Mouse (Mus musculus): ENCODE results near the gene Supt7l. TPM values are rescaled to one million over a fixed set of nuclear protein-coding genes. Genes with fewer than 3 reads are reported as not detected.
"Not testable (repeated sequence)": the region's sequence is repeated elsewhere in the genome, so short reads cannot be mapped to it uniquely, and the experiment has no call there.

Supt7l gene
- polyA plus RNA-seq (2015; fragmentation: Nextera tagmentation; extraction: Ambion mirVana): 22.0 and 23.2 TPM in 2 replicates

GRCm38 (mm10) chr5:31527707-31528106 is at the start of gene Supt7l:
TSS of gene Supt7l (minus strand) at chr5:31527807.
- peak within 1 kb of the TSS; percentile 88 for H3K4me2 ChIP-seq (ENCODE audit: low read length)
- peaks cover 16% of the 10 kb centered on the region for H3K36me3 ChIP-seq (ENCODE audit: control insufficient read depth, insufficient read depth, low read length)
- not testable (repeated sequence) for ATAC-seq; H3K9me3 ChIP-seq (ENCODE audit: control insufficient read depth, low read length); H3K27me3 ChIP-seq (replicated peaks; ENCODE audit: control insufficient read depth, insufficient read depth, low read length)
- H3K27ac ChIP-seq (ENCODE audit: low read depth, low read length): peak within 1 kb of the TSS; percentile 90
- peaks cover 27% of the 10 kb centered on the region for H3K4me1 ChIP-seq (ENCODE audit: control insufficient read depth, insufficient read depth, low read depth, low read length)
- H3K9ac ChIP-seq (ENCODE audit: low read depth, low read length): peak within 1 kb of the TSS; percentile 86
- H3K4me3 ChIP-seq (ENCODE audit: low read length): peak within 1 kb of the TSS; percentile 88
- 87% methylated on average over 11 of the region's 11 CpGs for WGBS

- H3K9me3 ChIP-seq (ENCODE audit: control insufficient read depth, low read length): no peaks in the 10 kb centered on the region
- no peaks in the 10 kb centered on the region for H3K36me3 ChIP-seq (ENCODE audit: control insufficient read depth, insufficient read depth, low read length)
- H3K4me3 ChIP-seq (ENCODE audit: low read length): no peak overlapping the region
- H3K4me1 ChIP-seq (ENCODE audit: control insufficient read depth, insufficient read depth, low read depth, low read length): no peaks in the 10 kb centered on the region
- H3K4me2 ChIP-seq (ENCODE audit: low read length): no peak overlapping the region
- no peak overlapping the region for H3K9ac ChIP-seq (ENCODE audit: low read depth, low read length)
- 52% methylated on average over 5 of the region's 7 CpGs for WGBS
- ATAC-seq: 0 out of 2 replicates have a peak, but pooled peaks have one; percentile 56
- H3K27ac ChIP-seq (ENCODE audit: low read depth, low read length): no peak overlapping the region
- no peaks in the 10 kb centered on the region for H3K27me3 ChIP-seq (replicated peaks; ENCODE audit: control insufficient read depth, insufficient read depth, low read length)
Observed at GRCm38 (mm10) chr5:31576539-31576975, 49.0 kb upstream of the Supt7l start.

- no peak for ATAC-seq
- Histone ChIP-seq H3K4me3 (ENCODE audit: low read length) (no peak overlapping the region), H3K27me3 (replicated peaks; ENCODE audit: control insufficient read depth, insufficient read depth, low read length) (no peaks in the 10 kb centered on the region), H3K9me3 (ENCODE audit: control insufficient read depth, low read length) (no peaks in the 10 kb centered on the region), H3K4me2 (ENCODE audit: low read length) (no peak overlapping the region), H3K36me3 (ENCODE audit: control insufficient read depth, insufficient read depth, low read length) (no peaks in the 10 kb centered on the region), H3K4me1 (ENCODE audit: control insufficient read depth, insufficient read depth, low read depth, low read length) (peaks cover 3% of the 10 kb centered on the region), H3K27ac (ENCODE audit: low read depth, low read length) (no peak overlapping the region), H3K9ac (ENCODE audit: low read depth, low read length) (no peak overlapping the region)
- WGBS: 92% methylated on average over 3 of the region's 3 CpGs
Observed at GRCm38 (mm10) chr5:31573722-31574121, 46.1 kb upstream of the Supt7l start.

DNA sequence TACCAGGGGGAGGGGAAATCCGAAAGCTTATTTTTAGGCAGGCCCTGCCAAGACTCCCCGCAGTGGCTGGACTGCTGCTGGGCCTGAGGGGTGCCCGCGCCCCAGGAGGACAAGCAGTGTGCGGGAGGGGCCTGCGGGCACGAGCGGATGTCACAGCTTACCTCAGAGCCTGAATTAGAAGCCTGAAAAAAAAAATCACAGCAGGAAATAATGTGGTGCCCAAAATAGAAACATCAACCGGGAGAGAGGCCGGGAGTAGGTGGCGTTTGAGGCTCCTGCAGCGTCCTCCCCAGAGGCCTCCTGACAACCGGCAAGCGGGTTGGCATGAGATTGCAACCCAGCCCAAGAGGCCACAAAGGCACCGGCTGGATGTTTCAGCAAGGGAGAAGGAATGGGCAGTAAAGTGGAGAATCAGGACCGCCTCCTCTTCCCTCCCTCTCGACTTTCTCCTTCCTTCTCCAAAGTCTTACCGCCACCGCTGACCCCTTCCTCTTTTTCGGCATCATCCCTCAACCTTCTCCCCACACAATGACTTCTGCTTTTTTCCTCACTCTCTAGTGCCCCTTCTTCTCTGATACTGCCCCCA is 43.5 kb upstream of the Supt7l start:
- Histone ChIP-seq H3K4me1 (ENCODE audit: control insufficient read depth, insufficient read depth, low read depth, low read length) (peaks cover 3% of the 10 kb centered on the region), H3K36me3 (ENCODE audit: control insufficient read depth, insufficient read depth, low read length) (no peaks in the 10 kb centered on the region), H3K9me3 (ENCODE audit: control insufficient read depth, low read length) (no peaks in the 10 kb centered on the region), H3K9ac (ENCODE audit: low read depth, low read length) (peak overlapping the region; percentile 47), H3K4me3 (ENCODE audit: low read length) (no peak overlapping the region), H3K27ac (ENCODE audit: low read depth, low read length) (no peak overlapping the region), H3K27me3 (replicated peaks; ENCODE audit: control insufficient read depth, insufficient read depth, low read length) (no peaks in the 10 kb centered on the region), H3K4me2 (ENCODE audit: low read length) (peak overlapping the region; percentile 46)
- no peak for ATAC-seq
- WGBS: 16% methylated on average over 20 of the region's 20 CpGs

DNA sequence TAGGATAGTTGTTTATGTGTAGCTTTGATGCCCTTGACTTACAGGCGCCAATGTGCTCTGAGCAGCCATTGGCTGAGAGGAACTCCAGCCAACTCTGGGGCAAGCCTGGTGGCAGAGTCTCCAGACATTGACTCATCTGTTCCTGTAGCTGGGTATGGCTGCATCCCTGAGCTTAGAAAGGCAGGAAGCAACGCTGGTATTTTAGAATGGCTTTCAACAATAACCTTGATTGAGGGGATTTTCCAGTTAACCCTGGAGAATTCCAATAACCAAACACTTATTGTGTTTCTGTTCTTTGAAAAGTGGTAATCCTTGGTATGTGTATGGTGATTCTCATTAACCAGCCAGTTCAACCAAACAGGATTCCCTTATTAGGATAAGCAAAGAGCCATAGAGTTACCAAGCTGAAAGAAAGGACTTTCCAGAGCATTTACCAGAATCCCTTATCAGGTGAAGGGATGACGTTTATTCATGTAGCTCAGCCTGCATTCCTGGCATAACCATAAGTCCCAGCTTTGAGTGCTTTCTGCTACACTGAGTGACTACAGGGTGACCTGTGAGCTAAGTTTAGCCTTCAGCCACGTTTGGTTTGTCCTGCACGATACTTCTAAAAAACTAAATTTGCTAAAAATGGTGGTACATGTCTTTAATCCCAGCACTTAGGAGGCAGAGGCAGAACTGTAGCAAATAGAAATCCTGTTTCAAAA is 40.5 kb upstream of the Supt7l start:
- H3K36me3 ChIP-seq (ENCODE audit: control insufficient read depth, insufficient read depth, low read length): no peaks in the 10 kb centered on the region
- H3K4me2 ChIP-seq (ENCODE audit: low read length): no peak overlapping the region
- H3K27me3 ChIP-seq (replicated peaks; ENCODE audit: control insufficient read depth, insufficient read depth, low read length): no peaks in the 10 kb centered on the region
- H3K9ac ChIP-seq (ENCODE audit: low read depth, low read length): no peak overlapping the region
- WGBS: 88% methylated on average over 5 of the region's 5 CpGs
- no peak for ATAC-seq
- H3K9me3 ChIP-seq (ENCODE audit: control insufficient read depth, low read length): no peaks in the 10 kb centered on the region
- H3K4me3 ChIP-seq (ENCODE audit: low read length): no peak overlapping the region
- H3K4me1 ChIP-seq (ENCODE audit: control insufficient read depth, insufficient read depth, low read depth, low read length): peaks cover 3% of the 10 kb centered on the region
- no peak overlapping the region for H3K27ac ChIP-seq (ENCODE audit: low read depth, low read length)

DNA sequence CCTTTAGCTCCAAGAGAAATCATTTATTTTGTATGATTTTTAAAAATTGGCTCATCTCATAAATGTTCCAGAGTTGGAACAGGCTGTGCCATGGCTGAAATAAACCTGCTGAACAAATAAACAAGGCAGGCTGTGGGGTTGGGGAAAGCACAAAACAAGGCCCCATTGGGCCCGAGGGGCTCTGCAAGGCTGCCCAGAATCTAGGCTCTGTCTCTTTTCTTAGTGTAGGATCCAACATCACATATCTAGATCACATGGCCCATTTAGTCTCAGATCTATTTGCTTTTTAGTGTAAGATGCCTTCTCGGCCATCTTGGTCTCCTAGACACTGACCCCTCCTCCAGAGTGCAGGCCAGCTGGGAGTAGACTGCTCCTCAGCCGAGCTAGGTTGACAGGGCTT is 38.9 kb upstream of the Supt7l start:
- Histone ChIP-seq H3K36me3 (ENCODE audit: control insufficient read depth, insufficient read depth, low read length) (no peaks in the 10 kb centered on the region; the same call in 1 of the 2 replicates), H3K9me3 (ENCODE audit: control insufficient read depth, low read length) (no peaks in the 10 kb centered on the region), H3K27ac (ENCODE audit: low read depth, low read length) (no peak overlapping the region), H3K27me3 (replicated peaks; ENCODE audit: control insufficient read depth, insufficient read depth, low read length) (no peaks in the 10 kb centered on the region), H3K4me3 (ENCODE audit: low read length) (no peak overlapping the region), H3K4me2 (ENCODE audit: low read length) (no peak overlapping the region), H3K4me1 (ENCODE audit: control insufficient read depth, insufficient read depth, low read depth, low read length) (peaks cover 3% of the 10 kb centered on the region), H3K9ac (ENCODE audit: low read depth, low read length) (no peak overlapping the region)
- no peak for ATAC-seq
- 49% methylated on average over 3 of the region's 3 CpGs for WGBS

DNA sequence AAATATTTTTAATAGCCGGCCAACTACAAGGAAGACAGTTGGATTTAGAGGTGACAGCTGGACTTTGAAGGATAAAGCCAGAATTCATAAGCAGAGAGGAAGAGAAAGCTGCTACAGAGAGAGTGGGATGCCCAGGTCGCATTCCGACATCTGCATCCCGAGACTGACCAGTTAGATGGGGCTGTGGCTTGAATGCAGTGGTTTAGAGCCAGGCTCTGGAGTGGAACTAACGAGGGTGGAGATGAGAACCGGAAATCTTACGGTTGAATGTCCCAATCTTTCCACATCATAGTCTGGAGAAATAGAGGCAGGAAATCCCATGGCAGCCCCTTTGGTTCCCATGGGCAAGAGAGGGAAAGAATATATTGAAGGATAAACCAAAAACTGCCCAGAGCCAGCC is 38.4 kb upstream of the Supt7l start:
- no peak for ATAC-seq
- Histone ChIP-seq H3K4me1 (ENCODE audit: control insufficient read depth, insufficient read depth, low read depth, low read length) (peaks cover 2% of the 10 kb centered on the region), H3K4me3 (ENCODE audit: low read length) (no peak overlapping the region), H3K9ac (ENCODE audit: low read depth, low read length) (no peak overlapping the region), H3K9me3 (ENCODE audit: control insufficient read depth, low read length) (no peaks in the 10 kb centered on the region), H3K27me3 (replicated peaks; ENCODE audit: control insufficient read depth, insufficient read depth, low read length) (no peaks in the 10 kb centered on the region), H3K4me2 (ENCODE audit: low read length) (no peak overlapping the region), H3K36me3 (ENCODE audit: control insufficient read depth, insufficient read depth, low read length) (no peaks in the 10 kb centered on the region; the same call in 1 of the 2 replicates), H3K27ac (ENCODE audit: low read depth, low read length) (no peak overlapping the region)
- 75% methylated on average over 7 of the region's 7 CpGs for WGBS

GRCm38 (mm10) chr5:31564976-31565375 is 37.4 kb upstream of the Supt7l start:
- Histone ChIP-seq H3K4me2 (ENCODE audit: low read length) (no peak overlapping the region), H3K9ac (ENCODE audit: low read depth, low read length) (no peak overlapping the region), H3K9me3 (ENCODE audit: control insufficient read depth, low read length) (no peaks in the 10 kb centered on the region), H3K27me3 (replicated peaks; ENCODE audit: control insufficient read depth, insufficient read depth, low read length) (no peaks in the 10 kb centered on the region), H3K27ac (ENCODE audit: low read depth, low read length) (no peak overlapping the region), H3K4me1 (ENCODE audit: control insufficient read depth, insufficient read depth, low read depth, low read length) (no peaks in the 10 kb centered on the region), H3K36me3 (ENCODE audit: control insufficient read depth, insufficient read depth, low read length) (no peaks in the 10 kb centered on the region; the same call in none of the 2 replicates), H3K4me3 (ENCODE audit: low read length) (no peak overlapping the region)
- WGBS: 94% methylated on average over 4 of the region's 4 CpGs
- ATAC-seq: no peak

DNA sequence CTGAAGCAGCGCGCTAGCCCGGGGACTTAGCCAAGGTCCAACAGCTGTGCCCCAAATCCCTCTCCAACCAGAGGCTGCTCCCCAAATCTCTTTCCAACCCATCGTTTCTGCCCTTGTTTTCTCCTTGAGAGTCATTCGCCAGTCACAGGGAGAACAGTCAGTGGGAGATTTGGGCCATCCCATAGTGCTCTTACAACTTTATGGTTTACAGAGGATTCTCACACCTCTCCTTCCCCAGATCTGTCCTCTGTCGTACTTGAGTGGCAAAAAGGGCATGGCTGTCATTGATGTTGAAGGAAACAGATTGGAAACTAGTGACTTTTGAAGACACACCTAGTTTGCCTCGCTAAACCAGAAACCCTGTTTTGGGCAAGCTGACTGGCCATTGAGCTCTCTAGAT is 36.3 kb upstream of the Supt7l start:
- Histone ChIP-seq H3K27ac (ENCODE audit: low read depth, low read length) (no peak overlapping the region), H3K36me3 (ENCODE audit: control insufficient read depth, insufficient read depth, low read length) (no peaks in the 10 kb centered on the region; the same call in none of the 2 replicates), H3K4me2 (ENCODE audit: low read length) (no peak overlapping the region), H3K4me1 (ENCODE audit: control insufficient read depth, insufficient read depth, low read depth, low read length) (no peaks in the 10 kb centered on the region), H3K9me3 (ENCODE audit: control insufficient read depth, low read length) (no peaks in the 10 kb centered on the region), H3K9ac (ENCODE audit: low read depth, low read length) (no peak overlapping the region), H3K4me3 (ENCODE audit: low read length) (no peak overlapping the region), H3K27me3 (replicated peaks; ENCODE audit: control insufficient read depth, insufficient read depth, low read length) (no peaks in the 10 kb centered on the region)
- WGBS: 47% methylated on average over 7 of the region's 7 CpGs
- ATAC-seq: no peak

All from hindbrain, embryonic 16.5 days (tissue).